Mouse (Mus musculus) kidney, adult 2 months (tissue): ENCODE measurements around the gene Dxo. TPM values are rescaled to one million over a fixed set of nuclear protein-coding genes. Genes with fewer than 3 reads are reported as not detected.

Experiments used
- DNase-seq: peaks from one replicate; pipeline ENCODE4 v3.0.0; 2021
- H3K27ac ChIP-seq: fragments of 200-500 bp; 2 replicates; pipeline ENCODE4 v1.5.1; 2012; ENCODE audit warnings: low read depth, low read length, control low read depth, inconsistent platforms; ENCODE audit not compliant: insufficient read depth
- H3K27me3 ChIP-seq: fragments of 200-500 bp; replicated peaks from 2 replicates; pipeline ENCODE4 v1.6.1; 2012; ENCODE audit warnings: mild to moderate bottlenecking, moderate library complexity, low read length, inconsistent platforms; ENCODE audit not compliant: control insufficient read depth, insufficient read depth
- H3K36me3 ChIP-seq: fragments of 200-500 bp; 2 replicates; pipeline ENCODE4 v1.6.1; 2012; ENCODE audit warnings: mild to moderate bottlenecking, moderate library complexity, low read length, inconsistent platforms; ENCODE audit not compliant: control insufficient read depth, insufficient read depth
- H3K4me1 ChIP-seq: fragments of 200-500 bp; 2 replicates; pipeline ENCODE4 v1.6.1; 2011; ENCODE audit warnings: low read length; ENCODE audit not compliant: control insufficient read depth, insufficient read depth
- H3K4me3 ChIP-seq: fragments of 200-500 bp; 2 replicates; pipeline ENCODE4 v1.5.1; 2011; ENCODE audit warnings: mild to moderate bottlenecking, low read depth, low read length, control low read depth; ENCODE audit not compliant: insufficient read depth
- CTCF ChIP-seq: fragments of 200-500 bp; conservative IDR thresholded peaks from 2 replicates; pipeline ENCODE4 v1.5.1; 2011; ENCODE audit warnings: low read depth, mild to moderate bottlenecking, control low read depth, low read length, moderate library complexity, mixed read lengths; ENCODE audit not compliant: insufficient read depth, insufficient read length
- POLR2A ChIP-seq: fragments of 200-500 bp; IDR thresholded peaks from one replicate; pipeline ENCODE4 v1.6.1; 2011; ENCODE audit warnings: low read depth, low read length, control low read depth
- WGBS: fragments of 180-500 bp; shearing (Covaris S2); methylation state at CpG from one replicate; pipeline ENCODE4 v1.1.7; 2018; 5-methylcytosine and 5-hydroxymethylcytosine counted together
- polyA plus RNA-seq: library from polyadenylated mRNA; depleted of rRNA; stranded (reverse); fragments of >200 nt; gene quantifications from 2 replicates; pipeline ENCODE4 v1.2.3, GENCODE M21; 2012

Gene Dxo
- polyA plus RNA-seq, 1 experiment: 52.6 TPM

DNA sequence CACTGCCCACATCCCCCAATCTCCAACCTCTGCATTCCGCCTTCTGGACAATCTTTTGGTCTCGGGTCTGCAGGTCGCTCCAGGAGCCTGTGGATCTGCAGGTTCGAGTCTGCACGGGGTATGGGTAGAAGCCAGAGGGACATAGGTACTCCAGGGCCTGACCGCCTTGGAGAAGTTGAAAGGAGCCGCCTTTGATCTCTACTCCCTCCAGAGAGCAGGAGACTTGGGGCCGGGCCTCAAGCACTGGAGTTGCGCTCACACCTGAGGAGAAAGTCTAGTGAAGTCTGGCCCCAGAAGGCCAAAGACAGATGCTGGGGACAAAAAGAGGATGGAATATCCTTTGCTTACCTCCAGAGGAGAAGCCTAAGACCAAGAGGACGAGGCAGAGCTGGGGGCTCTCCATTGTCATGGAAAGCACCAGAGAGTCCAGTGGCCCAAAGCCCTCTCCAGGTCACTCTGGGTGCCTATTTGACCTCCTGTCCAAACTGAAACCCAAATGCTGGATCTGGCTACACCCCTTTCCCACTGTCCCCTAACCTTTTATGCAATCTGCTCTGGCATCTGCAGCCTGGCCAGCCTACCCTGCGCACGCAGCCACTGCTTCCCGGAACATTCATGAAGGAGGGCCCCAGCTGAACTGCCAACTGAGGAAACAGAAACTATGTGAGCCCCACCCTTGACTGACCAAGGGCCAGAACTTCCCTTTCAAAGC, 25.0 kb downstream of the Dxo start:
- DNase-seq: peak; percentile 87
- Histone ChIP-seq H3K27me3 (no peaks in the 10 kb centered on the region), H3K4me1 (peaks cover 6% of the 10 kb centered on the region; the same call in 1 of the 2 replicates), H3K4me3 (peak overlapping the region; percentile 42), H3K36me3 (no peaks in the 10 kb centered on the region), H3K27ac (peak overlapping the region; percentile 93)
- WGBS: 39% methylated on average over 13 of the region's 13 CpGs
- TF ChIP-seq CTCF (no peak), POLR2A (no peak)

DNA sequence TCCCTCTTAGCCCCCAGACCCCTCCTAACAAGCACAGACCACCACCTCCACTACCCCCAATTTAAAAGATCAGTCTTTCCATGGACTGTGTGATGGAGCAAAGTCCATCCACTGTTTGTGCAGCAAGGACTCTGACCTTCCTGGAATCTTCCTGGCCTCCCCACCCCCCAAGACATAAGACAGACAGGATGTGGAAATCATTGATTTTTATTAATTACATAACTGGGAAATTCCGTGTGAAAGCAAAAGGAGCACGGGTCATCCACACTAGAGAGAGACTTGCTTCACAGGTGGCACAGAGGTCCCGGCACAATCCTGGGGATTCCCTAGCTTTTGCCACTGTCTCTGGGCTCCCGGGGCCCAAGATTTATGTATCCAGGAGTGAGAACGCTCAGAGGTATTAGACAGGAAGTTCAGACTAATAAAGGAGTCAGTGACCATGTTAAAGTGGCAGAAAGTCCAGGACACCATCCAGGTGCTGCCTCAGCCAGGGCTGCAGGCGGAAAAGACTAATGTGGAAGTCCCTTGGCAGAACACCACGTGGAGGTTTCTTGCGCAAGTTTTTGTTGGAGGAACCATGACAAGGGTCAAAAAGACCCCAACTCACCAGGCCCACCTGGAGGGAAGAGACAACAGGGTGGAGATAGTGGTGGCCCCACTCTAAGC, 25.7 kb downstream of the Dxo start, which contains the start of gene Cfb:
Gene Cfb (minus strand): TSS at position 103 of the 666 bp plus-strand sequence.
- 16% methylated on average over 8 of the region's 8 CpGs for WGBS
- Histone ChIP-seq H3K27me3 (no peaks in the 10 kb centered on the region), H3K4me1 (peaks cover 6% of the 10 kb centered on the region; the same call in 1 of the 2 replicates), H3K4me3 (peak within 1 kb of the TSS; percentile 42), H3K27ac (peak within 1 kb of the TSS; percentile 93), H3K36me3 (no peaks in the 10 kb centered on the region)
- peak; percentile 92 for DNase-seq
- TF ChIP-seq POLR2A: no peak
- TF ChIP-seq CTCF: no peak

DNA sequence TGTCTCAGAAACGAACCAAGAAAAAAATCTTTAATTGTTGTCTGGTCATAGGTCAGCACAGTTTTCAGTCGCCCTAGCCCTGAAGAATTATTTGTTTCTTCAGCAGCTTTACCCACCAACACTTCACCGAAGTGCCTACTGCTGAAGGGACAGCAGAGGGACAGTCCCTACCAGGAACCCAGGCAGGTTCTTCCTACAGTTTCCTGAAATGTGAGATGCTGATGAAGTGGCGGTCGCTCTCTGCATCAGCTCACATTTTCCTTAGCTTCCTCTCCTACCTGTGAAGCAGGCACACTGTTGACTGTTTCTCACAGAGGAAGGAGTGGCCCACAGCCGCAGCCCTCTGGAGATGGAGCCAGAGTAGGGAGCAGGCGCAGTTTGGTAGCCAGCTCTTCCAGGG, 29.2 kb downstream of the Dxo start:
- no peak for DNase-seq
- peaks cover 6% of the 10 kb centered on the region; the same call in 1 of the 2 replicates for H3K4me1 ChIP-seq
- no peak overlapping the region for H3K4me3 ChIP-seq
- H3K27me3 ChIP-seq: no peaks in the 10 kb centered on the region
- H3K36me3 ChIP-seq: no peaks in the 10 kb centered on the region
- 47% methylated on average over 7 of the region's 7 CpGs for WGBS
- TF ChIP-seq POLR2A (no peak), CTCF (no peak)
- H3K27ac ChIP-seq: no peak overlapping the region

DNA sequence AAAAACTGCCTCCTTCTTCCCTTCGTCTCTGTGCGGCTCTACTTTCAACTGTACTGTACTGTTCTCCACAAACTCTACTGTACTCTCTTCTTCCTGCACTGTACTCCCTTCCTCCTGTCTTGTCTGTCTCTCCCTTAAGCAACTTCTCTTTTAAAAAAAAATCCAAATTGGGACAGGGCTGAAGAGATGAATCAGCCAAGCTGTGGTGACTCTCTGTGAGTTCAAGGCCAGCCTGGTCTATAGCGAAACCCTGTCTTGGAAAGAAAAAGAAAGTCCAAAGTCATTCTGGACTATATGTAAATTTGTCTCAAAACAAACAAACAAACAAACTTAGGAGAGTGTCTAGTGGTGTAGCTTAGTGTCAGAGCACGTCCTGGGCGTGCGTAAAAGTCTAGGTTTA, 37.5 kb downstream of the Dxo start:
- no peaks in the 10 kb centered on the region for H3K36me3 ChIP-seq
- H3K4me1 ChIP-seq: no peaks in the 10 kb centered on the region
- WGBS: 88% methylated on average over 6 of the region's 6 CpGs
- H3K27ac ChIP-seq: no peak overlapping the region
- no peak overlapping the region for H3K4me3 ChIP-seq
- no peak for DNase-seq
- TF ChIP-seq POLR2A (no peak), CTCF (no peak)
- no peaks in the 10 kb centered on the region for H3K27me3 ChIP-seq

DNA sequence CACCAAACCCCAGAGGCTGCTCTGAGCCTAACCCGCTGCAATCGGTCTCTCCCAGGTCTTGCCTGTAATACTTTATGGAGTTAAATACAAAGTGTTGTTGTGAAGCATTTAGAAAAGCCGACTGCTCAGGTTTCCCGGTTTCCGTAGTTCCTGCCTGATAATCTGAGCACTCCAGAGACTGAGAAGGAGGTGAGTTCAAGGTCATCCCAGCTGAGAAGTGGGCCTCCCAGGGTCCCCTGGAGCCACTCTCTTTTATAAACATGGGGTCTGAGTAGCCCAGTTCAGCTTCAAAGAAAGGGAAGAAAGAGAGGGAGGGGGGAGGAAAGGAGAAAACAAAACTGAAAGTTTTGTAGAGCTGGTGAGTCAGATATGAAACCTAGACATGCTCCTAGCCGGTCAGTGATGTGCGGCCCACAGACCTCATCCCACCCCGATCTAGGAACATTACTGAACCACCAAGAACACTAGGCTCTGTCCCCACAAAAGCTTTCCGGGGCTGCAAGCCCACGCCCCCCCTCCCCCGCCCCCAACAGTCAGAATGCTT, 42.6 kb downstream of the Dxo start, which contains the start of gene Zbtb12:
Gene Zbtb12 (plus strand): TSS at position 148 of the 544 bp plus-strand sequence.
- no peak within 1 kb of the TSS for H3K27ac ChIP-seq
- TF ChIP-seq POLR2A (no peak), CTCF (no peak)
- H3K36me3 ChIP-seq: no peaks in the 10 kb centered on the region
- no peak for DNase-seq
- no peaks in the 10 kb centered on the region for H3K4me1 ChIP-seq
- WGBS: 55% methylated on average over 11 of the region's 11 CpGs
- H3K27me3 ChIP-seq: no peaks in the 10 kb centered on the region
- H3K4me3 ChIP-seq: no peak within 1 kb of the TSS

DNA sequence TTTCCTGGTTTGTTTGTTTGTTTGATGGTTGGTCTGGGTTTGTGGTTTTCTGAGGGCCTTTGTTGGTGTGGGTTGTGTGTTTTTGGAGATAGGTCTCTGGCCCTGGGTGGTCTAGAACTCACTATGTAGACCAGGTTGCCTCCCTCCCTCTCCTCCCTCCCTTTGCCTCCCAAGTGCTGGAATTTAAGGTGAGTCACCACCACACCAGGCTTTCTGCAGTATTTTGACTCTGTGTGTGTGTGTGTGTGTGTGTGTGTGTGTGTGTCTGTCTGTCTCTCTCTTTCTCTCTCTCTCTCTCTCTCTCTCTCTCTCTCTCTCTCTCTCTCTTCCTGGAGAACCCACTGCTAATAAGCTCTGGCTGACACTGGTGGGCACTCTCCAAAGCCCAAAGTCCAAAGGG, 44.3 kb downstream of the Dxo start:
- H3K4me3 ChIP-seq: peak overlapping the region; percentile 36; the same call in 1 of the 2 replicates
- H3K36me3 ChIP-seq: no peaks in the 10 kb centered on the region
- no peak for TF ChIP-seq CTCF
- no peak for TF ChIP-seq POLR2A
- no peak for DNase-seq
- no peak overlapping the region for H3K27ac ChIP-seq
- H3K27me3 ChIP-seq: no peaks in the 10 kb centered on the region
- H3K4me1 ChIP-seq: no peaks in the 10 kb centered on the region
